Comparison of ENCODE assay signal across 21 mouse cellular contexts in the genomic region with DNA sequence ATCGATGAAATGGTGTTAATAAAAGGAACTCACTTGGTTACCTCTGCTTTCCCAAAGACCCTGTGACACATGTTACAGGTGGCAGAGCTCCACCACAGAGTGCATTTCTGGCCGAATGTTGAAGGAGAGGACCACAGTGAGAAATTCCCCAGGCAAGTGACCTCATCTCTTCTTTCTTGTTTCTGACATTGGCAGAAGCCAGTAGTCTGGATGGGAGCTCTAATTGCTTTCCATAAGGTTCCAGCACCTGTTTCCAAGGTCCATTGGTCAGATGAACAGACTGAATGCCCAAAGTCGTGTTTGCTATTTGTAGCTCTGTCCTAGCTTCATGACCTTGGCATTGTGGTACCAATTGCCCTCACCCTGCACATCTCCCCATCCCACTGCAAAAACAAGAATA.
DNase-seq lines count a peak whose midpoint lies in the region; ATAC-seq lines count a peak whose summit lies in the region.
"Had no signal": no experiment of that assay in that cellular context is flagged by ENCODE, and none has a peak within 500 bp of the region (broad histone marks: within the 10 kb centered on the region; RNA-seq: fewer than 3 reads in every experiment).

No protein-coding gene starts in this region.

- DNase-seq in cerebellum, adult 8-10 months = no peak
- DNase-seq in cerebellum, adult 18-20 months = peak; percentile 37 to 64
- DNase-seq in cerebellum, adult 9-11 months = peak; percentile 69
- DNase-seq in cerebellum, postnatal 25 days = peak; percentile 38 to 40
- DNase-seq in heart, postnatal 4 days = no peak
- DNase-seq in left cerebral cortex, postnatal 10 days (ENCODE audit: extremely low spot score in 1 of 2, low spot score in 2 of 2) = no peak
- DNase-seq: adrenal gland, postnatal 10 days; adrenal gland, postnatal 36 days; embryo, embryonic 11 days; gastrocnemius, postnatal 14 days; heart, adult 18-20 months; heart, postnatal 10 days; heart, postnatal 36 days; kidney, adult 2 months had no signal

- intact Hi-C loops in left cerebral cortex, postnatal 10 days (cut with DNase I) = no loop called here

- ATAC-seq in cerebellum, adult (ENCODE audit: insufficient number of reproducible peaks, low FRiP score, low TSS enrichment) = peak; percentile 86
- ATAC-seq in monocyte, adult 5-6 weeks (replicated peaks; ENCODE audit: insufficient number of reproducible peaks, low FRiP score, low TSS enrichment, poor library complexity, severe bottlenecking) = no peak
- ATAC-seq: forebrain, embryonic 15.5 days; hindbrain, postnatal 0 days; inflammation-experienced regulatory T-cells, adult 6 months; intestine, postnatal 0 days; Patski had no signal

Comparison
In these comparisons a context has a peak if more than half of its experiments do, and no peak if none do; other contexts are left out.
1. DNase-seq: peak in cerebellum, adult 18-20 months (2 of 2), cerebellum, adult 9-11 months (single experiment) and cerebellum, postnatal 25 days (2 of 2); none in cerebellum, adult 8-10 months (single experiment), heart, postnatal 4 days (single experiment) and left cerebral cortex, postnatal 10 days (0 of 2).